Mouse (Mus musculus): ENCODE data around the gene Rph3a.

Rph3a gene

GRCm38 (mm10) chr5:121009811-121010569 lies at the start of gene Rph3a:
Gene Rph3a, minus strand, starts transcription at chr5:121010092.
- peak; percentile 52 for DNase-seq (ENCODE audit: low spot score in 2 of 2)

GRCm38 (mm10) chr5:121058261-121058660 lies 48.4 kb upstream of the Rph3a start:
- DNase-seq (ENCODE audit: low spot score in 2 of 2): peak in 1 of 2 experiments; percentile 37

DNA sequence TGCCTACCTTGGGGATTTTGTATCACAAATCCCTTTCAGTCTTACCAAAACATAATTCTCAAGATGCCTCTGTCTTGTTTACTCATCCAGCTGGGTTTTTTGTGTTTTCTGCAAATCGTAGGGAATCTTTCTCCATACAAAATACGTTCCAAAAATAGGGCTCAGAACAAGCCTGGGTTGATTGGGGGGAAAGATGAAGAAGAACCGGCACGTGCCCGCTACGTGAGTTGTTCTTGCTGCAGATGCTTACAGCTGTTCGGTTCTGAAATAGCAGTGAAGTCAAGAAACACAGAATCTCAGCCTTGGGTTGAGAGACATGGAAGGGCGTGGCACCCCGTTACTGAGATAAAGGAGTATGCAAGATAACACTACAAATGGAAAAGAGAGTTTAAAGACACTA lies 44.0 kb upstream of the Rph3a start:
- DNase-seq (ENCODE audit: low spot score in 2 of 2): no peak

- no peak for DNase-seq (ENCODE audit: low spot score in 2 of 2)
Measured at GRCm38 (mm10) chr5:121041791-121042190, 31.9 kb upstream of the Rph3a start.

GRCm38 (mm10) chr5:121039465-121039864 lies 29.6 kb upstream of the Rph3a start:
- DNase-seq (ENCODE audit: low spot score in 2 of 2): peak in 1 of 2 experiments; percentile 36

DNA sequence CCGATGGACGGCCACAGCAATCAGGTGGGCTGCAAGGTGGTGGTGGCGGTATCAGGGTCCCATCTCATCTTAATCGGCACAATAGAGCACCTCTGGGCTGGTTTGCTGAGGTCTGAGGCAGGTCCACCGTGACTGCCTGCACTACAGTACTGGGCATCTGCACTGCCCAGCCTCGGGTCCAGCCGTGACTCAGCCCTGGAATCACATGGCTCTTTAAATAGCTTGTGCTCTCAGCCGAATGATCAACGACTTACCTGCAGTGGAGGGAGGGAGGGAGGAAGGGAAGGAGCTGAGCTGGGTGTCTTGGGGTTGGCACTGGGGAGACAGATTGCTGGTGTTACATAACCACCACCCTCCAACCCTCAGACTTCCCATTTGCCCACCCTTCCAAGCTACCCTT lies 20.3 kb upstream of the Rph3a start:
- no peak for DNase-seq (ENCODE audit: low spot score in 2 of 2)

- peak; percentile 62 to 74 for DNase-seq (ENCODE audit: low spot score in 2 of 2)
Measured at GRCm38 (mm10) chr5:121019505-121019904, 9.6 kb upstream of the Rph3a start.

GRCm38 (mm10) chr5:121017699-121018098 lies 7.8 kb upstream of the Rph3a start:
- no peak for DNase-seq (ENCODE audit: low spot score in 2 of 2)

DNA sequence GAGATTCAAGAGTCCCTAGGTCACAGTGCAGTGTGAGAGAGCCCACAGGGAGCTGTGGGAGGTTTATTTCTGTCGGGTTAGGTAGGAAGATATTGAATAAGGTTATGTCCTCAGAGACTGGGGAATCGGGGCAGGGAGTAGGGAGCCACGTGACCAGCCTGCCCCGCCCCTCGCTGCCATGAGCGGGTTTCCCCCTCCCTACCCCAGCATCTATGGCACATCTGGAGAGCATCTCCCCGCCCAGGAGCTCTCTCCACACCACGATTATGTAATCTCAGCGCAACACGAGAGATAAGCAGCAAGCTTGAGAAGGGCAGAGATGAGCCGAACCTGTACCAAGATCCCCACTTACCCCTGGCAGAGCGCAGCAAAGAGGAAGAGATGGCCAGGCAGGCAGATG lies 6.5 kb upstream of the Rph3a start:
- no peak for DNase-seq (ENCODE audit: low spot score in 2 of 2)

- DNase-seq (ENCODE audit: low spot score in 2 of 2): no peak
Measured at GRCm38 (mm10) chr5:121014496-121014895, 4.6 kb upstream of the Rph3a start.

DNA sequence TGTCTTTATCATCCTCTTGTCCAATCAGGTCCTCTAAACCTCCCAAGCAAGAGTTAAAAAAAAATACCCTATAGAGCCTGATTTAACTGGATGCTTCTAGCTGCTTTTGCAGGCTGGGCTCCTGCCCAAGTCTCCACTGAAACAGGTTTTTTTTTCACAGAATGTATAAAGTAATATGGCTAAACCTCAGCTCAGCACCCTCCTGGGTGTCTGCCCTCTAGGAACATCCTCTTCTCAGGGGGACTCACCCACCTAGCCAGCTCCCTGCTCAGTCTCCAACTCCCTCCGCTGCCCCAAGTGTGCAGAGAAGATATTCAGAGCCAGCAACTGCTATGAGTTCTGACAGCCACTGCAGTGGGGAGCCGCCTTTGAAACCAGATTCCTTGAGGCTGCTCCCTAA lies 2.1 kb upstream of the Rph3a start:
- peak in 1 of 2 experiments; percentile 46 for DNase-seq (ENCODE audit: low spot score in 2 of 2)

- DNase-seq (ENCODE audit: low spot score in 2 of 2): peak; percentile 72 to 79
Measured at GRCm38 (mm10) chr5:121009406-121009805, 486 bp downstream of the Rph3a start.

- DNase-seq (ENCODE audit: low spot score in 2 of 2): peak in 1 of 2 experiments; percentile 40
Measured at GRCm38 (mm10) chr5:121008411-121009239, 1.3 kb downstream of the Rph3a start.

DNA sequence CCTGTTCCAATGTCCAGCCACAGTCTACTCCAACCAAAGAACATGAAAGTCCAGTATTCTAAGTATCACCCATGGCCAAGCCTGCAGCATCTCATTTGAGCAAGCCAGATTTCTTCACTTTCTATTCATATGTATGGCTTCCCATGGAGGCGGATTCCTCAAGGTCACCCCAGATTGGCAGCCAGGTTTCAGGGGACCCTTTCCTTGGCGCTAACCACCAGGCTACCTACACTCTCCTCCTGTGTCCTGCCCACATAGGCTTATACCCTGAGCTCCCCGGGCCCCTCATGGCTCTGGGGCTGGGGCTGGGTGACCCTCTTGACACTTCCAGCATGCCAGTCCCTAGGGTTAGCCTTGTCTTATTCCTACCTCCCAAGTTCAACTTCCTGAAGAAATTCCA lies 2.3 kb downstream of the Rph3a start:
- no peak for DNase-seq (ENCODE audit: low spot score in 2 of 2)

- DNase-seq (ENCODE audit: low spot score in 2 of 2): peak in 1 of 2 experiments; percentile 50
Measured at GRCm38 (mm10) chr5:121007130-121007529, 2.8 kb downstream of the Rph3a start.

DNA sequence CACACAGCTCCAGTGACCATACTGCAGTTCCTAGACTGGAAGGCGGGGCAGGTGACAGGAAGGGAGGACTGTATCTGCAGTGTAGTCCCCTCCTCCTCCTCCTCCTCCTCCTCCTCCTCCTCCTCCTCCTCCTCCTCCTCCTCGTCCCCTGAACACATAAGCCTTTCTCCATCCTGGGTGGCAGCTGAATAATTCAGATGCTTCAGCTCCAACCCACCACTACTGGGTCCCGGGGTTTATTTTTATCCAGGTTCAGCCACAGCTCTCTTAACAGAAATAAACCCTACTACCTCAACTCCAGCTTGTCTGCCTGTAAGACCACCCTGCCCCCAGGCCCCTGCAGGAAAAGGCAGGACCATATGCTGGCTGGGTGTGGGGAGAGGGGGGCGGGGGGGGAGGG lies 3.7 kb downstream of the Rph3a start:
- no peak for DNase-seq (ENCODE audit: low spot score in 2 of 2)

- DNase-seq (ENCODE audit: low spot score in 2 of 2): peak; percentile 47 to 73
Measured at GRCm38 (mm10) chr5:121003781-121004180, 6.1 kb downstream of the Rph3a start.

DNA sequence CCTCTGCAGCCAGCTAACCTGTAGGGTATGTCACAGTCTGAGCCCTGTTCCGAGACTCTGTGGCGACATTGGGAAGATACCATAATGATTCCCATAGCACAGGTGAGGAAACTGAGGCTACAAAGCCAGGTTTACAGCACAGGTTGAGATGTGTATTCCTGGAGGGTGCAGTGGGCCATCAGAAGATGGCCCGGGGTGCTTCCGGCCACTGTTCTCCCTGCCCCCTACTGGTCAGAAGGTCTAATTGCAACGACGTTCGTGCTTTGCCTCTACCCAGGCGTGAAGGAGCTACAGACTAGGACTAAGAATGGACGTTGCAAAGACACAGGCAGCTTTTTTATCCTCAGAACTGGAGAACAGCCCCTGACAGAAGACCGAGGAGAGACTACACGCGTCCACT lies 10.3 kb downstream of the Rph3a start:
- no peak for DNase-seq (ENCODE audit: low spot score in 2 of 2)

- no peak for DNase-seq (ENCODE audit: low spot score in 2 of 2)
Measured at GRCm38 (mm10) chr5:120988373-120988772, 21.5 kb downstream of the Rph3a start.

DNA sequence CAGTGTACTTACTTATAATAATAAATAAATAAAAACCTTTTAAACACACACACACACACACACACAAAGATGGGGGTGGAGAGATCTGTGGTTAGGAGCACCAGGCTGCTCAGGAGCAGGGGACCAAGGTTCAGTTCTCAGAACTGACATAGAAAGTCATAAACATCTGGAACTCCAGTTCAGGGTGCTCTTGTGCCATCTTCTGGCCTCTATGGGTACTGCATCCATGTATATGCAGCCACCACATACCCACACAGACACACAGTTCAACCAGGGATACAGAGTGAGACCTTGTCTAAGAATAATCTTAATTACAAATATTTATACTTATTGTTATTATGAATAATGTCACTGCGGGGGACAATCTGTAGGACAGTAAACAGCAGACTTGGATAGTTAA lies 26.9 kb downstream of the Rph3a start:
- DNase-seq (ENCODE audit: low spot score in 2 of 2): no peak

DNA sequence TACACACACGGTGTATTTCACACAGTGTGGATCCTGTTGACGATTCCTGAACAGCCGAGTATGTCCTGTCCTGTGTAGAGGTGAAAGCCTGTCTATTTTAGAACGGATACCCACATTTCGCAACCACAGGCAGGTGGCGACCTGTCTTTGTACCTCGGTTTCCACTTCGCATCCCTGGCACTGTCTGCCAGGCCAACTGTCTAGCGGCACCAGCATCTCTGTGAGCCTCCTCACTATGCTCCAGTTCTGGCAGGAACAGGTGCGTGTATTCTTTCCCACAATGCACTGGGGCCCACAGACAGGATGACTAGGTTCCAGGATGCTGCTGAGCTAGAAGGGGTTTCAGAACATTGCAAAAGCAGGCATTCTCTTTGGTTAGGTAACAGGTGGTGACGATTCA lies 28.7 kb downstream of the Rph3a start:
- no peak for DNase-seq (ENCODE audit: low spot score in 2 of 2)

DNA sequence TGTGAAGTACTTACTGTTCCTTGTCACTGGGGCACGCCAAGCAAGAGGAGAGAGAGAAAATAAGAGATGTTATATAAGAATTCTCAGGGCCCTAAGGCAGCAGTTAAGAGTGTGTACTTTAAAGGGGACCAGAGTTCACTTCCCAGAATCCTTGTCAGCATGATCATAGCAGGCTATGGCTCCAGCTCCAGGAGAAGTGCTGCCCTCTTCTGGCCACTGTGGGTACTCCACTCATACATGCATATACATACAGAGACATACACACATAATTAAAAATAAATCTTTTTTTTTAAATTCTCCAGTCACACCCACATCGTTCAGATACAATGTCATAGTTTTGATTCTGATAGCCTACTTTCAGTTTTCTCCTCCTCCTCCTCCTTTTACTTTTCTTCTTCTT lies 29.8 kb downstream of the Rph3a start:
- DNase-seq (ENCODE audit: low spot score in 2 of 2): no peak

GRCm38 (mm10) chr5:120976138-120976537 lies 33.8 kb downstream of the Rph3a start:
- no peak for DNase-seq (ENCODE audit: low spot score in 2 of 2)

Measured in frontal cortex, postnatal 36 days (tissue).